ENCODE assay signal across 8 mouse cellular contexts in the genomic region with DNA sequence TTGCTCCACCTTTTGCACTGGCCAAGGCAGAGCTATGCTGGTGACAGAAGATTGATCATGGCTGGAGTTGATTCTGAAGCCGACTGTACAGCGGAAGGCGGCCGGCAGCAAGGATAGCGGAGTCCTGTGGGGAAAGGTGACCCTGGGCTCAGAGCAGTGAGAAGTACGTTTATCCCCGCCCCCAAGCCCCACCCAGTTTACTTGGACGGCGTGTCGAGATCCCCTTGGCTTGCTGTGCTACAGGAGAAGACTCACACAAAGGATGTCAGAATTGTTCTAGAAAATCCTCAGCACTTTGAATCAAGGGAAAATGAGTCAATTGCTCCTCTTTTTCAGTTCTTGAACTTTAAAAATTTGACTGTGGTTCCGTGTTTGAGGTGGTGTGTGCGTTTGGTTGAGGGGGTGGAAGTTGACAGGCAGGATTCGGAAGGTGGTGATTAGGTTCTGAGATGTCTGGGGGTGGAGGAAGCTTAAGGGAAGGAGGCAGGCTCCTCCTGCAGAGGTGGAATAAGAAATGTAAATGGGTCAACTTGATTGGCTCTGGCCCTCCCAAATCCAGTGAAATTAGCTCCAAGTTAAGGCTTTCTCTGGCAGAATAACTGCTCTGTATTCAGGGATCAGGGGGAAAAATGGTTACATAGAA.
A peak's percentile ranks its signal among the peaks of the same experiment; 100 is the strongest.
DNase-seq lines count a peak whose midpoint lies in the region; ATAC-seq lines count a peak whose summit lies in the region.

No protein-coding gene starts in this region.

- no peaks in the 10 kb centered on the region for H3K9me3 ChIP-seq in kidney, embryonic 15.5 days (replicated peaks)
- H3K9me3 ChIP-seq in embryonic facial prominence, embryonic 13.5 days, result no peaks in the 10 kb centered on the region

- DNase-seq in kidney, adult 11 months, result no peak
- peak; percentile 27 for DNase-seq in kidney, postnatal 10 days
- DNase-seq in thymus, postnatal 25 days, result peak; percentile 41
- no peak for DNase-seq in adrenal gland, postnatal 25 days
- DNase-seq in adrenal gland, adult 8-10 months, result no peak

- peak overlapping the region; percentile 56 for H3K4me2 ChIP-seq in kidney, embryonic 15.5 days
- peak overlapping the region; percentile 51 for H3K4me2 ChIP-seq in embryonic facial prominence, embryonic 13.5 days

- WGBS in kidney, embryonic 15.5 days, result 2% methylated on average over 13 of the region's 13 CpGs
- WGBS in embryonic facial prominence, embryonic 13.5 days, result 5% methylated on average over 13 of the region's 13 CpGs

- no peaks in the 10 kb centered on the region for H3K27me3 ChIP-seq in kidney, embryonic 15.5 days
- no peaks in the 10 kb centered on the region; the same call in none of the 2 replicates for H3K27me3 ChIP-seq in embryonic facial prominence, embryonic 13.5 days

- ATAC-seq in kidney, embryonic 15.5 days (replicated peaks; ENCODE audit: low FRiP score), result peak; percentile 34; the same call in 1 of the 2 replicates
- ATAC-seq in embryonic facial prominence, embryonic 13.5 days (ENCODE audit: insufficient number of reproducible peaks, insufficient read depth, low FRiP score, low TSS enrichment, low read depth), result no peak
- peak; percentile 63 for ATAC-seq in megakaryocyte-erythroid progenitor cell, adult 5-6 weeks (replicated peaks; ENCODE audit: low FRiP score, low TSS enrichment, poor library complexity, severe bottlenecking)

- no peak overlapping the region; the same call in 1 of the 2 replicates for H3K27ac ChIP-seq in kidney, embryonic 15.5 days
- H3K27ac ChIP-seq in embryonic facial prominence, embryonic 13.5 days, result no peak overlapping the region

- H3K4me3 ChIP-seq in kidney, embryonic 15.5 days (replicated peaks), result peak overlapping the region; percentile 32
- H3K4me3 ChIP-seq in embryonic facial prominence, embryonic 13.5 days, result peak overlapping the region; percentile 26

- no peak overlapping the region for H3K9ac ChIP-seq in kidney, embryonic 15.5 days
- no peak overlapping the region for H3K9ac ChIP-seq in embryonic facial prominence, embryonic 13.5 days

- H3K4me1 ChIP-seq in kidney, embryonic 15.5 days, result peaks cover 31% of the 10 kb centered on the region
- H3K4me1 ChIP-seq in embryonic facial prominence, embryonic 13.5 days, result peaks cover 20% of the 10 kb centered on the region

- no peaks in the 10 kb centered on the region for H3K36me3 ChIP-seq in kidney, embryonic 15.5 days
- H3K36me3 ChIP-seq in embryonic facial prominence, embryonic 13.5 days, result no peaks in the 10 kb centered on the region

Comparison
In these comparisons a context has a peak if more than half of its experiments do, and no peak if none do; other contexts are left out.
1. DNase-seq: peak in kidney, postnatal 10 days (single experiment) and thymus, postnatal 25 days (single experiment); none in kidney, adult 11 months (single experiment), adrenal gland, postnatal 25 days (single experiment) and adrenal gland, adult 8-10 months (single experiment).